Mouse (Mus musculus) thymus, postnatal 0 days (tissue): ENCODE results near the gene Mlec. TPM values are rescaled to one million over a fixed set of nuclear protein-coding genes. Genes with fewer than 3 reads are reported as not detected.

Experiments
- polyA plus RNA-seq: library from polyadenylated mRNA; unstranded; fragments of >200 nt; fragmentation: Nextera tagmentation; extraction: Ambion mirVana; gene quantifications from 2 replicates; pipeline ENCODE4 v1.2.1, GENCODE M21; 2015

The Mlec gene
- polyA plus RNA-seq, 1 experiment from 2014 or later: 26.9 TPM

Other genes with a start within 250 kb of the Mlec start
- gene Oasl1, start 234.9 kb downstream of the Mlec start, polyA plus RNA-seq: 5.0 and 6.3 TPM in 2 replicates
- gene 2210016L21Rik, start 216.0 kb downstream of the Mlec start, polyA plus RNA-seq: 58.5 and 69.2 TPM in 2 replicates
- gene Hnf1a, start 187.1 kb downstream of the Mlec start, polyA plus RNA-seq: 1.3 and 1.6 TPM in 2 replicates
- gene Sppl3, start 147.0 kb downstream of the Mlec start, polyA plus RNA-seq: 15.2 and 22.3 TPM in 2 replicates
- 26.4 and 27.2 TPM in 2 replicates for gene Gm10401, start 59.9 kb downstream of the Mlec start, polyA plus RNA-seq
- gene Acads, start 38.8 kb downstream of the Mlec start, polyA plus RNA-seq: 51.6 and 58.6 TPM in 2 replicates
- 25.0 and 27.5 TPM in 2 replicates for gene Unc119b, start 23.2 kb downstream of the Mlec start, polyA plus RNA-seq
- 0.99 and 1.4 TPM in 2 replicates for gene Cabp1, start 36.2 kb upstream of the Mlec start, polyA plus RNA-seq
- gene Pop5, start 77.7 kb upstream of the Mlec start, polyA plus RNA-seq: 229 and 231 TPM in 2 replicates
- gene Rnf10, start 114.7 kb upstream of the Mlec start, polyA plus RNA-seq: 88.3 and 98.7 TPM in 2 replicates
- 38.5 TPM in 2 replicates for gene Coq5, start 121.5 kb upstream of the Mlec start, polyA plus RNA-seq
- 1,203 and 1,571 TPM in 2 replicates for gene Dynll1, start 142.8 kb upstream of the Mlec start, polyA plus RNA-seq
- 236 and 257 TPM in 2 replicates for gene Srsf9, start 169.0 kb upstream of the Mlec start, polyA plus RNA-seq
- 11.6 and 12.5 TPM in 2 replicates for gene Gatc, start 183.0 kb upstream of the Mlec start, polyA plus RNA-seq
- gene Triap1, start 183.0 kb upstream of the Mlec start, polyA plus RNA-seq: 64.6 and 65.2 TPM in 2 replicates
- gene Cox6a1, start 190.8 kb upstream of the Mlec start, polyA plus RNA-seq: 1,056 and 1,106 TPM in 2 replicates